Mouse (Mus musculus) adrenal gland, postnatal 4 days (tissue): ENCODE data around the gene Krtap5-3. TPM values are rescaled to one million over a fixed set of nuclear protein-coding genes. Genes with fewer than 3 reads are reported as not detected.
"Not testable (repeated sequence)": the region's sequence is repeated elsewhere in the genome, so short reads cannot be mapped to it uniquely, and the experiment has no call there.

ENCODE experiments used
- DNase-seq, 2 experiments: peaks; one replicate each; pipeline ENCODE4 v3.0.0; 2021 to 2022; ENCODE audit warnings: low spot score in 2 of 2, mixed read lengths in 2 of 2
- long read RNA-seq, 2 experiments: library from polyadenylated mRNA; stranded (forward); transcript quantifications; one replicate each; pipeline ENCODE4 v2.0.0; 2021
- total RNA-seq, 2 experiments: library from RNA; stranded (reverse); gene quantifications; 2 replicates each; pipeline ENCODE4 v1.2.3; 2021

The Krtap5-3 gene
- not detected for total RNA-seq
- long read RNA-seq, experiment 1 = 0 reads
- long read RNA-seq, experiment 2 = 0 reads

DNA sequence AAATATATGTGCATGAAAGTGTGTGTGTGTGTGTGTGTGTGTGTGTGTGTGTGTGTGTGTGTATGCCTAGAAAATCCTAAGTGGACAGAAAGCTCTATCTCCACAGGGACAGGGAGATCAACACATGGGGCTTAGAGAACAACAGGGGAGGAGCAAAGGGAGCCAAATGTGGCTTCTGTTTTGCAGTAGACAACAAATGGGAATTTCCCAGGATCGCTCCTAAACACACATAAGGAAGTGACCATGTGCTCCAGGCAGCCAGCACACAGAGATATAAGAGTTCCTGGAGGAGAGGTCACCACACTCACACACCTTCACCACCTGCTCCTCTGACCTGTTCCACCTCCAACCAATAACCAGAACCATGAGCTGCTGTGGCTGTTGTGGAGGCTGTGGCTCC, at the start of gene Krtap5-3:
Krtap5-3 (plus strand) TSS at position 301 of the 400 bp plus-strand sequence.
- no peak for DNase-seq

DNA sequence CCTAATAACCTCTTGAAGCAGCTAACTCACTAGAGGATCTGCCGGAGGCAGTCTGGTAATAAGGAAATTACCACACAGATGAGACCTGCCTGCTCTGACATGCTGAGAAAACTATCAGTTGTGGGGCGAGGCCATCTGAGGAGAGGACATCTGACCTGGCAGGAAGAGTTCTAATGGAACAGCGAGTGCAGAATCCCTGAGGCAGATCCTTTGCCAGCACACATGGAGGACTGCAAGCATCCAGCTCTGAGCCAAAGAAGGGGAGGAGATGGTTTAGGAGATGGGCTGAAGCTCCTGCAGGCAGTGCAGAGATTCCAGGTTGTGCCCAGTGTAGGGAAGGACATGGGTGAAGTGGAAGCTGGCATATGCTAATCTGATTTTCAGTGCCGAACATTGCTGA, 49.0 kb upstream of the Krtap5-3 start:
- no peak for DNase-seq

DNA sequence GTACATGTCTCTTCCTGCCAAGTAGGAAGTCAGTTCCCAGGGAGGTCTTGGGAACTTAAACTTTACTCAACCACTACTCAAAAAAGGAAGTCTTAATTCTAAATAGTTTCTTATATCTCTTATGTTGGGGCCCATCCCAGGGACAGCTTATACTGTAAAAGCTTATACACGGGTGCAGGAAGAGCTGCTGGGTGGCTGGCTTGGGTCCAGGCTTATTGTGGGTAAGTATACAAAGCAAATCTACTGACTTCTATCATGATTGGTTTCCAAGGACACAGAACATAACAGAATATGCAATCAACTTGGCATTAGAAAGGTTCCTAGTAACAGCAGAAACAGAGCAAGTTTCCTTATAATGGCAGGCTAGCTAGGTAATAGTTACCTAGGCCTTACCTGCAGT, 45.9 kb upstream of the Krtap5-3 start:
- DNase-seq = no peak

DNA sequence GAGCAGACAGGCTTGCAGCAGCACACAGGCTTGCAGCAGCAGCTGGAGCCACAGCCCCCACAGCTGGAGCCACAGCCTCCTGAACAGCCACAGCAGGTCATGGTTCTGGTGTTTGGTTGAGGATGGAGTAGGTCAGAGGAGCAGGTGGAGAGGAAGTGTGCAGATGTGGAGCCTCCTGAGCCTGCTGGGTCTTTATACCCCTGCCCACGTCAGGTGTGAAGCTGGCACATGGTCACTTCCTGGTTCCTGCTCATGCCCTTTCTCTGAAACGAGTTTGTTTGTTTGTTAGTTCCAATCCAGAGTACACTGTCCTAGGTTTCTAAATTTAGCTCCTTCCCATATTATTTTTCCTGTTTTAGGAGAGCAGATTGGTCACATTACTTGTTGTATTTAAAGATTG, 44.2 kb upstream of the Krtap5-3 start, which contains the start of gene Gm29735:
Gm29735 (minus strand) TSS at position 101 of the 400 bp plus-strand sequence.
- not testable (repeated sequence) for DNase-seq

DNA sequence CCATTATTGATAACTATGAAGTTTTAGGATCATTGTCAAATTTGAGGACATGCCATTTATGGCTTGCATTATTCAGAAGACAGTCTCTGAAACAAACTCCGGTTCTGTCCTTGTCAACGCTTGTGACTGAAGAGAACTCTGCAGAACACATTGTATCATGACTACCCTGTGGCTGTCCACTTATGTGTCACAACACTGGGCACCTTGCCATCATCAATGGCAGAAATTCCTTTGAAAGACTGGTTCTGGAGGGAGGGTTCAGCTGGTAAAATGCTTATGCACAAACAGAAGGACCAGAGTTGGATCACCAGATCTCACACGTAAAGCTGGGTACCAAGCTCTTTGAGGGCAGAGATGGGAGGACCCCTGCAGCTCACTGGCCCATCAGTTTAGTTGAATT, 41.8 kb upstream of the Krtap5-3 start:
- no peak for DNase-seq

DNA sequence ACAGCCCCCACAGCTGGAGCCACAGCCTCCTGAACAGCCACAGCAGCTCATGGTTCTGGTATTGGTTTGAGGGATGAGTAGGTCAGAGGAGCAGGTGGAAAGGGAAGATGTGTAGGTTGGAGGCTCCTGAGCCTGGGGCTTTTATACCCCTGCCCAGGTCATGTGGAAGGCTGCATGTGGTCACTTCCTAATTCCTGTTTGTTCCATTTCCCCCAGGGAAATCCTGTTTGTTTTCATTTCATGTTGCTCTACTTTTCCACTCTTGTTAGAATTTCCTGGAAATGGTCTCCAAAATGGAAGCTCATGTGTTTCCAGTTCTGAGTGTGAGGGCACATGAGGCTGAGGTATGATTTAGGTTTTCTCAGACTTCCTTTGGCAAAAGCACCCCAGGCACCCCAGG, 35.5 kb upstream of the Krtap5-3 start, which contains the start of gene Gm4553:
Gm4553 (minus strand) TSS at position 101 of the 400 bp plus-strand sequence.
- DNase-seq = not testable (repeated sequence)

DNA sequence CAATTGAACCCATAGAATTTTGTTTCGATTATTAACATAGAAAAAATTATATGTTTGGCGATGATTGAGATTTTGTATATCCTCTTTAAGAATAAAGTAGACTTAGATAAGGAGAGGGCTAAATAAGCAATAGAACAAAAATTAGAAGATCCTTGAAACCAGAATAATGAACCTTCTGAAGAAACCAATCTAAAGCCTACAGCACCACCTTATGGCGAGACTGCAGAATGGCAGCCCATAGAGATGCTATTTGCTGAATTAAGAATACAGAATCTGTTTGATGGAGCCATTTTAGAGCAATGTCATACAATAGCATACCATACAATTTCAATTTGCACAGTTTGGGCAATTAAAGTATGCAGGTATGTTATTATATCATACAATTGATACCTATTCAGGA, 31.3 kb upstream of the Krtap5-3 start:
- DNase-seq = no peak

DNA sequence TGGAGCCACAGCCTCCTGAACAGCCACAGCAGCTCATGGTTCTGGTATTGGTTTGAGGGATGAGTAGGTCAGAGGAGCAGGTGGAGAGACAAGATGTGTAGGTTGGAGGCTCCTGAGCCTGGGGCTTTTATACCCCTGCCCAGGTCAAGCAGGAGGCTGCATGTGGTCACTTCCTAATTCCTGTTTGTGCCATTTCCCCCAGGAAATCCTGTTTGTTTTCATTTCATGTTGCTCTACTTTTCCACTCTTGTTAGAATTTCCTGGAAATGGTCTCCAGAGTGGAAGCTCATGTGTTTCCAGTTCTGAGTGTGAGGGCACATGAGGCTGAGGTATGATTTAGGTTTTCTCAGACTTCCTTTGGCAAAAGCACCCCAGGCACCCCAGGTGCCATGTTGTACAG, 25.3 kb upstream of the Krtap5-3 start, which contains the start of gene Krtap5-2:
Krtap5-2 (minus strand) TSS at position 101 of the 400 bp plus-strand sequence.
- DNase-seq = not testable (repeated sequence)

DNA sequence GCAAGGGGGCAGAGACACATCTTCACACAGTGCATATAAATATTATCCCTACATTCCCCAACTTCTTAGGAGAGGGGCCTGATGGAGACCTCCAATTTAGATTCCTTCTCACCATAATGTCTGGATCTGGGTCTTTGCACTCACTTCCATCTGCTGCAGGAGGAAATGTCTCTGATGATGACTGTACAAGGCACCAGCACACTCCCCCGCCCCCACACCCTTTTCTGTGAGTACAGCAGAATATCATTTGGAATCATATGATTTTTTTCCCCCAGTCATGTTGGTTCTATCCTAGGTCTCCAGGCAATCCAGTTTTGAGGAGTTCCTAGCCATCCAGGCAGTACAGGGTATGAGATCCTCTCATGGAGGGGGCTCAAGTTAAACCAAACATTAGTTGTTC, 22.5 kb upstream of the Krtap5-3 start:
- no peak for DNase-seq

DNA sequence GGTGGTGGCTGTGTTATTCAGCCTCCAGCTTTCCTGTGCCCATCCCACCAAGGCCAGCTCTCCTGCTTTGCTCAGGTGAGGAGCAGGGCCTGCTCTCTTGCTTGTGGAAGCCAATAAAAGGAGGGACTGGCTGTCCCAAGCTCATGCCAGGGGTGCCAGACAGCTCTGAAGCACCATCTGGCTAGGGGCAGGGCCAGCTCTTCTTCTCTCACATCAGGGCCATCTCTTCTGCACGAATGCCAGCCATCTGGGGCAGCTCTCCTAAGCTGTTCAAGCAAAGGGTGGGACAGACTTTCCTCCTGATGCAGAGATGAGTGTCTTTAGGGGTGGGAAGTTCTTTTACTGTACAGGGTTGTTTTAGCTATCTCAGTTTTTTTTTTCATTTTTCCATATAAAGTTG, 20.1 kb upstream of the Krtap5-3 start:
- DNase-seq = no peak

DNA sequence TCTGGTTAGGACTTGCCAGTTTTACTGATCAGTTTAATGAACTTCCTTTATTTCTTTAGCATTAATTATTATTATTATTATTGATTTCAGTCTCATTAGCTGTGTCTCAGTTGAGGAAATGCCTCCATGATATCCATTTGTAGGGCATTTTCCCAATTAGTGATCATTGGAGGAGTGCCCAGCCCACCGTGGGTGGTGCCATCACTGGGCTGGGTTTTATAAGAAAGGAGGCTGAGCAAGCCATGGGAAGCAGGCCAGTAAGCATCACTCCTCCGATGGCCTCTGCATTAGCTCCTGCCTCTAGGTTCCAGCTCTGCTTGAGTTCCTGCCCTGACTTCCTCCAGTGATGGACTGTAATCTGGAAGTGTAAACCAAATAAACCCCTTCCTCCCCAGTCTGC, 13.0 kb upstream of the Krtap5-3 start:
- DNase-seq = no peak

DNA sequence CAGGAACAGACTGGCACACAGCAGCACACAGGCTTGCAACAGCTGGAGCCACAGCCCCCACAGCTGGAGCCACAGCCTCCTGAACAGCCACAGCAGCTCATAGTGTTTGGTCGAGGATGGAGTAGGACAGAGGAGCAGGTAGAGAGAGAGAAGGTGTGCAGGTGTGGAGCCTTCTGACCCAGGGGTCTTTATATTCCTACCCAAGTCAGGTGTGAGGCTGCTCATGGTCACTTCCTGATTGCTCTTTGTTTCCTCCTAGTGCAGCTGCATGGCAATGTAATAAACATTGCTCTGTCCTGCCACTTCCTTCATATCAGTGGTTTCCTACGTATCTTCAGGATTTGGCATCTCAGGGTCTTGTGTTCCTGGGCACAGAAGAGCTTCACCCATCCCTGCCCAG, 10.9 kb upstream of the Krtap5-3 start, which contains the start of gene Gm10153:
Gm10153 (minus strand) TSS at position 101 of the 400 bp plus-strand sequence.
- DNase-seq = no peak

DNA sequence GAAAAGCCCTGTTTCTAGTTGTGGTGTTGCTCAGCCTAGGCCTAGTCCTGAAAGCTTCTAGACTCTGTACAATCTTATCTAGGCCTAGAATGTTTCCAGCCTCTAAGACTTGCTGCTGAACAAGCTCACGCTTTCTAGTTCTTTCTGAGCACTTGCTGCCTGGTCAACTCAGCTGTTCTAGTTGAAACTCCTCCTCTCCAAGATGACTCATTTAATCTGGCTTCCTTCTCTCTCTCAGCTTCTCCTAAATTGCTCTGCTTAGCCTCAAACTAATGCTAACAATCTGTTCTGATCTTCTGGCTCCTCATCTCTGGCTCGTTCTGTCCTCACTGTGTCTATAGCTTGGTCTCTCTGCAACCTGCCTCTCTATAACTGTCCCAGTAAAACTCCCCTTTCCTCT, 2.4 kb upstream of the Krtap5-3 start:
- no peak for DNase-seq

DNA sequence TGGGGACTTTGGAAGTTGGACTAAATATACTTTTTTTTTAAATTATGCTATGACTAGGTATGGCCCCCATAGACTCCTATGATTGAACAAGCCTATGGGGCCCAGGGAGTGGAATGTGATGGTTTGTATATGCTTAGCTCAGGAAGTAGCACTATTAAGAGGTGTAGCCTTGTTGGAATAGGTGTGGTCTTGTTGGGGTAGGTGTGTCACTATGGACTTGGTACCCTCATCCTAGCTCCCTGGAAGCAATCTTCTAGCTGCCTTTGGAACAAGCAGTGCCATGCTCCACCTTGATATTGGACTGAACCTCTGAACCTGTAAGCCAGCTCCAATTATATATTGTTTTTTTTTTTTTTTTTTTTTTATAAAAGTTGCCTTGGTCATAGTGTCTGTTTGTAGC, 4.3 kb downstream of the Krtap5-3 start:
- no peak for DNase-seq

DNA sequence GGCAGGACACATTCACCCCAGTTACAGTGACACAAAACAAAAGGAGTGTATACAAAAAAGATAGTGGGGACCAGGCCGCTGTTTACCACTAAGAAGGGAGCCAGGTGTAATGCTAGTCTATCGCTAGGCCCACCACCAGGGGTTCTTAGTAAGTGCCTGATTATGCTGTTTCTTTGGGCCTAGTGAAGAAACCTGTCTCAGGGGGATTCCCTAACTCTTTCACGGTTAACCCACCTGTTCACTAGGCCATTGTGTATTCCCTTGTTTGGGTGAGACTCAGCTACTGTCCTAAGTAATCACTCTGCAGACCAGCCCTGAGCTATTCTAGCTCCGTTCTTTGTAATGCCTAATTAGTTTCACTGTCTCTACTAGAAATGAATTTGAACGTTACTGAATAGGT, 5.7 kb downstream of the Krtap5-3 start:
- not testable (repeated sequence) for DNase-seq

DNA sequence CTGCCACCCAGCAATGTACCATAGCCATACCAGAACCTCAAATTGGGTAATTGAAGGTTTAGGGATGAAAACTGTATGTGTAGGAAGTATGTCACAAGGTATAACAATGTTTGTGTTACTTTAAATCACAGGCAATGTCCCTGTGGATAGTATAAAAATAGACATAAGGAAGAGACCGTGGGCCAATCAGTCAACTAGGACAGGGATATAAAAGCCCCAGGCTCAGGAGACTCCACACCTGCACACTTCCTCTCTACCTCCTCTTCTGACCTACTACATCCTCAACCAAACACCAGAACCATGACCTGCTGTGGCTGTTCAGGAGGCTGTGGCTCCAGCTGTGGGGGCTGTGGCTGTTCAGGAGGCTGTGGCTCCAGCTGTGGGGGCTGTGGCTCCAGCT, 10.4 kb downstream of the Krtap5-3 start, which contains the start of gene Gm7579:
Gm7579 (plus strand) TSS at position 301 of the 400 bp plus-strand sequence.
- no peak for DNase-seq

DNA sequence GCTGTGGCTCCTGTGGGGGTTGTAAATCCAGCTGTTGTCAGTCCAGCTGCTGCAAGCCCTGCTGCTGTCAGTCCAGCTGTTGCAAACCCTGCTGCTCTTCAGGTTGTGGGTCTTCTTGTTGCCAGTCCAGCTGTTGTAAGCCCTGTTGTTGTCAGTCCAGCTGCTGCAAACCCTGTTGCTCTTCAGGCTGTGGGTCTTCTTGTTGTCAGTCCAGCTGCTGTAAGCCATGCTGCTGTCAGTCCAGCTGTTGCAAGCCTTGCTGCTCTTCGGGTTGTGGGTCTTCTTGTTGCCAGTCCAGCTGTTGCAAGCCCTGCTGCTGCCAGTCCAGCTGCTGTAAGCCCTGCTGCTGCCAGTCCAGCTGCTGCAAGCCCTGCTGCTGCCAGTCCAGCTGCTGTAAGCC, 11.0 kb downstream of the Krtap5-3 start:
- not testable (repeated sequence) for DNase-seq

DNA sequence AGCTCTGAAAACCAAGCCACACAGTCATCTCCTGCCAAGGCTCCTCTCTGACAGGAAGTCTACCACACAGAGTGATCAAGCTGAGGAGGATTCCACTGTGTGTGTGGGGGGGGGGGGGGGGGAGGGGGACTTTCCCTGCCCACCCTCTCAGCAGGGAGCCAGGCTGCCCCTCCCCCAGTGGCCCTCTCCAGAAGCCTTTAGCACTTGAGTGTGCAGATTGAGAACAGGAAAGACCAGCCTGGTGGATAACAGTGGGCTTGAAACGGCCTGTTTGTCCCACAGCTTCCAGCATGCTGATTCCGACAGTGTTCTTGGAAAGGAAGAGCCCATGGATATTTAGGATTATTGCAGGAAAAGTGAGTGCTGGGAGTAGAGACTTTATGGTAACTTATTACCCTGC, 23.4 kb downstream of the Krtap5-3 start:
- DNase-seq = no peak

DNA sequence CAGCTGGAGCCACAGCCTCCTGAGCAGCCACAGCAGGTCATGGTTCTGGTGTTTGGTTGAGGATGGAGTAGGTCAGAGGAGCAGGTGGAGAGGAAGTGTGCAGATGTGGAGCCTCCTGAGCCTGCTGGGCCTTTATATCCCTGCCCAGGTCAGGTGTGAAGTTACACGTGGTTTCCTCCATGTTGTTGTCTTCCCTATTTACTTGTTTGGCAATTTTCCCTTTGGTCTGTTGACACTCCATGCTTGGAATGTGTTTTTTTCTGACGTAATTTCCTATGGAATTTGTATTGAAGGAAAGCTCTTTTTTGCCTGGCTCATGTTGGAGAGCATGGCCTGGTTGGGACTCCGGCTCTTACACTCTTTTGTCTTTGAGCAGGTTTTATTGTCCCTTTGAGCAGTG, 28.7 kb downstream of the Krtap5-3 start, which contains the start of gene Krtap5-5:
Krtap5-5 (minus strand) TSS at position 101 of the 400 bp plus-strand sequence.
- not testable (repeated sequence) for DNase-seq

DNA sequence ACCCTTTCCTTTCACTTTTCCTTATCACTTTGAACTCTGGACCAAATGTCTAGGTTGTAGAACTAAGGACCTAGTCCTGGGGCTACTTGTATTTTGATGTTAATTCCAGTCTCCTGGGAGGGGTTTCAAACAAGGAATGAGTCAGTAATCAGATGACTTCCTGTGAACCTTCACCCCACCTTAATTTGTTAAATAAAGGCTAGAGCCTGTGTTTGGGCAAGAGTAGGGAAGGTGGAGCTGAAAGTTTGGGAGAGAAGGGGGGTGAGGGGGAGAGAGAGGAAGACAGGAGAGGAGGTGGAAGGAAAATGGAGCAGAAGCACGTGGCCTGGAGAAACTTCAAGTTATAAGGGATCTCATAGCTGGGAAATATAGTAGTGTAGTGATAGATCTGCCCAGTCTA, 30.4 kb downstream of the Krtap5-3 start:
- DNase-seq = no peak

DNA sequence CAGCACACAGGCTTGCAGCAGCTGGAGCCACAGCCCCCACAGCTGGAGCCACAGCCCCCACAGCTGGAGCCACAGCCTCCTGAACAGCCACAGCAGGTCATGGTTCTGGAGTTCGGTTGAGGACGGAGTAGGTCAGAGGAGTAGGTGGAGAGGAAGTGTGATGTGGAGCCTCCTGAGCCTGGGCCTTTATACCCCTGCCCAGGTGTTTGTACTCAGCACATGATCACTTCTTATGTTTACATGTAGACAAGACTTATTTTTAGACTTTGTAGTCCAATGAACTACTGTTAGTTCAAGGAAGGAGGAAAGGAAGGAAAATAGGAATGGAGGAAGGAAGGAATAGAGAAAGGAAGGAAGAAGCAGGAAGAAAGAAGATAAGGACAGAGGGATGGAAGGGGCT, 39.8 kb downstream of the Krtap5-3 start, which contains the start of gene Gm40460:
Gm40460 (minus strand) TSS at position 101 of the 400 bp plus-strand sequence.
- no peak for DNase-seq

DNA sequence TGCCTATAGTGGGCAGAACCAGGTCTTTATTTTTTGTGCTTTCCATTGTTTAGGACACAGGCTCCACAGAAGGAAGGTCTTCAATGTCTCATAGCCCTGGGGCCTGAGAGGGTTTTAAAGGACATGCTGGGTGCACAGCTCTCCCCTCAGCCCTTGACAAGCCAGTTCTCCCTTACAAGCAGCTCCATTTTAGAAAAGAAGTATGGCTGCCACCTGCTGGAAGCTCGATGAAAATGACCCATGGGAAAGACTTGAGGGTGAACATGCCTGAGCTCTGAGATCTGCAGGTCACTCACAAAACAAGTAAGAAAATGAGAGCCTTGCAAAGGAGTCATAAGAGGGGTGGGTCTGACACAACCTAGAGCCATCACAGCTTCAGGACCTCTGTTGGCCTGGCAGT, 48.7 kb downstream of the Krtap5-3 start:
- DNase-seq = no peak
